Mouse (Mus musculus) lung, adult 18-20 months (tissue): ENCODE data around the gene Tbc1d1.

Source experiments
- DNase-seq, 2 experiments: peaks; one replicate each; pipeline ENCODE4 v3.0.0; 2022; ENCODE audit warnings: mixed read lengths in 2 of 2

Gene Tbc1d1

GRCm38 (mm10) chr5:64364432-64365125 is 208.5 kb downstream of the Tbc1d1 start:
- DNase-seq: peak; percentile 50 to 58

- no peak for DNase-seq
These were observed 209.3 kb downstream of the Tbc1d1 start for GRCm38 (mm10) chr5:64365187-64366066.

- DNase-seq: no peak
These were observed 210.0 kb downstream of the Tbc1d1 start for GRCm38 (mm10) chr5:64366113-64366512.

- peak; percentile 79 to 83 for DNase-seq
These were observed 211.3 kb downstream of the Tbc1d1 start for GRCm38 (mm10) chr5:64367426-64367825.

GRCm38 (mm10) chr5:64371331-64371831 is 215.3 kb downstream of the Tbc1d1 start:
- no peak for DNase-seq

- no peak for DNase-seq
These were observed 216.3 kb downstream of the Tbc1d1 start for GRCm38 (mm10) chr5:64372292-64372961.

- DNase-seq: no peak
These were observed 217.6 kb downstream of the Tbc1d1 start for GRCm38 (mm10) chr5:64373695-64374094.

GRCm38 (mm10) chr5:64375851-64376250 is 219.7 kb downstream of the Tbc1d1 start:
- DNase-seq: no peak

- DNase-seq: no peak
These were observed 220.4 kb downstream of the Tbc1d1 start for GRCm38 (mm10) chr5:64376466-64376865.

- DNase-seq: no peak
These were observed 221.6 kb downstream of the Tbc1d1 start for GRCm38 (mm10) chr5:64377705-64378104.

- peak; percentile 69 to 79 for DNase-seq
These were observed 222.6 kb downstream of the Tbc1d1 start for GRCm38 (mm10) chr5:64378591-64379275.

GRCm38 (mm10) chr5:64379829-64380228 is 223.7 kb downstream of the Tbc1d1 start:
- DNase-seq: no peak

GRCm38 (mm10) chr5:64380698-64381375 is 224.7 kb downstream of the Tbc1d1 start:
- DNase-seq: peak; percentile 58 to 63

GRCm38 (mm10) chr5:64381538-64381937 is 225.4 kb downstream of the Tbc1d1 start:
- DNase-seq: no peak

GRCm38 (mm10) chr5:64382451-64383057 is 226.4 kb downstream of the Tbc1d1 start:
- DNase-seq: peak; percentile 83 to 87

GRCm38 (mm10) chr5:64383215-64383614 is 227.1 kb downstream of the Tbc1d1 start:
- no peak for DNase-seq

GRCm38 (mm10) chr5:64384546-64384945 is 228.4 kb downstream of the Tbc1d1 start:
- DNase-seq: no peak

- no peak for DNase-seq
These were observed 230.9 kb downstream of the Tbc1d1 start for GRCm38 (mm10) chr5:64386996-64387395.

GRCm38 (mm10) chr5:64389202-64389929 is 233.3 kb downstream of the Tbc1d1 start:
- DNase-seq: no peak

- DNase-seq: peak; percentile 22 to 41
These were observed 235.2 kb downstream of the Tbc1d1 start for GRCm38 (mm10) chr5:64391346-64391745.
